Mouse (Mus musculus): ENCODE data around the gene Gm4724. TPM values are rescaled to one million over a fixed set of nuclear protein-coding genes. Genes with fewer than 3 reads are reported as not detected.
"Not testable (repeated sequence)": the region's sequence is repeated elsewhere in the genome, so short reads cannot be mapped to it uniquely, and the experiment has no call there.

Gm4724 gene
- polyA plus RNA-seq (2015; fragmentation: Nextera tagmentation; extraction: Ambion mirVana) = 7.6 TPM in 2 replicates

DNA sequence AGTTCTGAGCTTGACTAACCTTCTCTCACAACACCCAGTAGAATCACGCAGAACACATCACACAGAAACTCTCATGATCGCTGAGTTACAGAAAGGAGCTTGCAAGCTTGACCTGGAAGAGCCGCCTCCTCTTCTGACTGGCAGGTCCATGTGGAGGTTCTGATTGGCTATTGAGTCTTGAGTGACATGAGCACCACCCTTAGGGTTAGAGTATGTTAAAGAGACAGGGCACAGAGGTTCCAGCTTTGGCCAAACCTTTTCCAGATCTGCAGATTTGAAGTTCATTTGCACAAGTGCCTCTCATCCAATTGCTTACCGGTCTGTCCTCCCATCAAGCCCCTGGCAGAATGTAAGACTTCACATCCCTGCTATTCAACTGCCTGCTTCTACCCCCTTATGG lies at the start of gene Gm4724:
Gm4724 (minus strand) TSS at position 101 of the 400 bp plus-strand sequence.
- not testable (repeated sequence) for ATAC-seq (replicated peaks; ENCODE audit: insufficient number of reproducible peaks, insufficient read depth, low FRiP score, low read depth); H3K27me3 ChIP-seq
- no CpG with 5 or more reads among the region's 4 CpGs for WGBS

DNA sequence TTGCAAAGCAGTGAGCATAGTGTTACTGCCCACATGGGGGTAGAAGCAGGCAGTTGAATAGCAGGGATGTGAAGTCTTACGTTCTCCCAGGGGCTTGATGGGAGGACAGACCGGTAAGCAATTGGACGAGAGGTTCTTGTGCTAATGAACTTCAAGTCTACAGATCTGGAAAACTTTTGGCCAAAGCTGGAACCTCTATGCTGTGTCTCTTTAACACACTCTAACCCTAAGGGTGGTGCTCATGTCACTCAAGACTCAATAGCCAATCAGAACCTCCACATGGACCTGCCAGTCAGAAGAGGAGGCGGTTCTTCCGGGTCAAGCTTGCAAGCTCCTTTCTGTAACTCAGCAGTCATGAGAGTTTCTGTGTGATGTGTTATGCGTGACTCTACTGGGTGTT lies 34.1 kb upstream of the Gm4724 start, which contains the start of gene Zfp965:
Zfp965 (plus strand) TSS at position 301 of the 400 bp plus-strand sequence.
- not testable (repeated sequence) for H3K4me1 ChIP-seq (replicated peaks); H3K36me3 ChIP-seq; H3K27ac ChIP-seq; H3K9me3 ChIP-seq (replicated peaks); ATAC-seq (replicated peaks; ENCODE audit: insufficient number of reproducible peaks, insufficient read depth, low FRiP score, low read depth); H3K27me3 ChIP-seq; H3K9ac ChIP-seq; H3K4me2 ChIP-seq; H3K4me3 ChIP-seq
- WGBS = no CpG with 5 or more reads among the region's 6 CpGs

More for the DNA sequence above, at the start of gene Gm4724:
- H3K4me3 ChIP-seq; H3K4me1 ChIP-seq (replicated peaks); H3K4me2 ChIP-seq; H3K9ac ChIP-seq; H3K27ac ChIP-seq; H3K36me3 ChIP-seq; H3K9me3 ChIP-seq (replicated peaks): not testable (repeated sequence)

Other genes starting within 250 kb of the Gm4724 start
- gene Gm14391, start 228.9 kb downstream of the Gm4724 start, polyA plus RNA-seq (2015; fragmentation: Nextera tagmentation; extraction: Ambion mirVana) = 3.4 and 8.4 TPM in 2 replicates
- gene Gm14440, start 160.7 kb downstream of the Gm4724 start, polyA plus RNA-seq (2015; fragmentation: Nextera tagmentation; extraction: Ambion mirVana) = not detected in 2 replicates
- 9.9 and 10.1 TPM in 2 replicates for gene Gm4631, start 97.6 kb downstream of the Gm4724 start, polyA plus RNA-seq (2015; fragmentation: Nextera tagmentation; extraction: Ambion mirVana)
- 4.1 and 5.4 TPM in 2 replicates for gene Zfp968, start 63.4 kb downstream of the Gm4724 start, polyA plus RNA-seq (2015; fragmentation: Nextera tagmentation; extraction: Ambion mirVana)
- 6.4 and 7.9 TPM in 2 replicates for gene Zfp965, start 34.2 kb upstream of the Gm4724 start, polyA plus RNA-seq (2015; fragmentation: Nextera tagmentation; extraction: Ambion mirVana)
- not detected in 2 replicates for gene Gm11007, start 208.2 kb upstream of the Gm4724 start, polyA plus RNA-seq (2015; fragmentation: Nextera tagmentation; extraction: Ambion mirVana)